Mouse (Mus musculus) 3134 (cell line): ENCODE results near the gene Dmrta2.
A peak's percentile ranks its signal among the peaks of the same experiment; 100 is the strongest.

ENCODE experiments used
- DNase-seq: peaks from one replicate; pipeline ENCODE4 v3.0.0-alpha.2; 2011; ENCODE audit warnings: low spot score; ENCODE audit not compliant: insufficient read length; ENCODE audit errors: extremely low read depth

Dmrta2 gene

DNA sequence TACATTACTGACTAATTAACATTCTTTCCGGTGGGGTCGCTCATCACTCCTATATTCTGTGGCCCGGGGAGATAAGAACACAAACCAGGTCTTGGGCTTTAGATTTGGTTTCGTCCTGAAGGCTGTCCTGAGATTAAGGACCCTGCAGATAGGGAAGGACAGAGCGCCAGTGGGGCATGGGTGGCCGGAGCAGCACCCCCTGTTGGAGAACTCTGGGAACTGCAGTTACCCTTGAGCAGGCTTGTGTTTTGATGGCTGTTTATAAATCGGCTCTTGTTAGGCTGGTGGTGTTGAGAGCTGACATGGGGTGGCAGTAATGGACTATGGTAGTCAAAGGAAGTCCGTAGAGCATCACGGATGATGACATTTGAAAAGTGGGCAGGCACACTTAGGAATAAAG lies 41.3 kb downstream of the Dmrta2 start:
- peak; percentile 4 for DNase-seq

DNA sequence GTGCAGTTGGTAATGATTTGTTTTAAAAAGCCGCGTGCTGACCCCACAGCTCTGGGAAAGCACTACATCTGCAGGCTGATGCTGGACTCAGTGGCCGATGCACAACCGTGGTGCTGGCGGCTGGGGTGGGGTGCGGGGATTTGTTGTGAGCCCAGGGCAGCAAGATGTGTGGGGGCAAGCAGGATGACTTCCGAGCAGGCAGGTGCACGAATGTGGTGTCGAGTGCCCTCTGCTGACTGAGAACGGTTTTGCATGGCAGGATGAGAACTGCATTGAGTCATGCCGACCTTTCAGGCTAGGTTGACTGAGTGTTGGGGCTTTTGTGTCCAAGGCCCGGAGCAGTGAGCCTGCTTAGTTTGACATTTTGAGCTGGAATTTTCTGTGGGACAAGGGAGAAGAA lies 42.4 kb downstream of the Dmrta2 start:
- peak; percentile 44 for DNase-seq

DNA sequence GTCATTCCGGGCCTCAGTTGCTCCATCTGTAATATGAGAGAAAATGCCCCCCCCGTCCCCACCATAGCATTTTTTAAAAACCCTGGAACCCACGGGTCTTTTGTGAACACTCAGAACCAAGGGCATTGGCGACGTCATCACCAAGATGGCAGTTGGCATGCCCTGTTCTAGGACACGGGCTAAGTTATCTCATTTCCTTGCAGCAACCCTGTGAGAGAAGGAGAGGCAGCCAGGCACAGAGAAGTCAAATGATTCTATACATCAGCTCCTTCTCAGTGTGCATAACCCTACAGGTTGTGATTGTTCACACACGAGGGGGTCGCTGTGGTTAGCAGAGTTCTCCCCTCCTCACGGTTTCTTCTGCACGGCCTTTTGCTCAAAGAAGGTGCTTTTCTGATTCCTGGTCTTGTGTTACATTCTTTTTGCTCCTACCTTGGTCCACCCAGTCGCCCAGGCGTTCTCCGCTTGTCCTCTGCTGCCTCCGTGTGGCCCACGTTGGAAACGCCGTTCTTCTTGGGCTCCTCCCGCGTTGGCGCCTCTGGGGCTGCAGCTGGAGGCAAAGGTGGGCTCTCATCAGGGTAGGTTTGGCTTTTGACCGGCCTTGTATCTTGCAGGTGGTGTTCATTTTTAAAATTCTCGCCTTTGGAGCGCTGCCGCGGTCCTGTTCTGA lies 44.2 kb downstream of the Dmrta2 start:
- DNase-seq: peak; percentile 32

DNA sequence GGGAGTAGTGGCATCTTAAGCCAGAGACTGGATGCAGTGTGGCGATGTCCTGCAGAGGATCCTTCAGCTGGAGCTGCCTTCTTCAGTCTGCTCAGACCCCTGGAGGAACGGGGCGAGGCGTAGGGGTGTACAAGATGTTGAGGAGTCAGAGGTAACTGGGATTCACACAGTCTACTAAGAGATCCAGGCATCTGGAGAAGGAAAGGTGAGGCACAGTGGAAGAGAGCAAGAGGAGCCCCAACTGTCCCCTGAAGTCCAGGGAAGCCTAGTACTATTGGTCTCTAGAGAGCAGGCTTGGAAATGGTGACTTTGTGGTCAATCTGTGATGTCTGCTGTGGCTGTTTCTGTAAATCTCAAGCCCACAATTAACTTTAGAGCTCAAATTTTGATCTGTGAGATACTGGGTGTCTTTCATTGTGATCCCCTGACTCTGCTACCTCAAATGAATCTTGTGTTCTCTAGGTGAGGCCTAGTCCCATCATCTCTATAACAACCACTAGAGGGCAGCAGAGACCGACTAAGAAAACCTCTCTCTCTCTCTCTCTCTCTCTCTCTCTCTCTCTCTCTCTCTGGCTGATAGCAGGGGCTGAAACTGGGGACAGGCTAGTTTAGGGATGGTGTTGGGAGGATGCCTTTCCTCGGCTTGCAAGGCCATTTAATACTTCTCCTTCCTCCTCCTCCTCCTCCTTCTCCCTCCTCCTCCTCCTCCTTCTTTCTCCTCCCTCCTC lies 50.8 kb downstream of the Dmrta2 start:
- no peak for DNase-seq

DNA sequence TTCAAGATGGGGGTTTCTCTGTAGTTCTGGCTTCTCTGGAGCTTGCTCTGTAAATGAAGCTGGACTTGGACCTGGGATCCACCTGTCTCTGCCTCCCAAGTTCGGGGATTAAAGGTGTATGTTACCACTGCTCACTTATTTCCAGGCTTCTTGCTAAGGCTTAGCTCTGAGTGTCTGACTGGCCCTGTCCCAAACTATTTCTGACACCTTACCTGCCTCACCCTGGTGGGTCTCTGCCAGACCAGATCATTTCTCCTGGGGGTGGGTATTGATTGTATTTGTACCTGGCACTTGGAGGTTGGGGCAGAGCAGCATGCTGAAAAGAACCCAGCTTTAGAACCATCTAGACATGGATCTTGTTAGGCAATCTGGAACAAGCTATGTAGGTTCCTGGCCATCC lies 51.6 kb downstream of the Dmrta2 start:
- no peak for DNase-seq
